Mouse (Mus musculus) ES-E14 (cell line): ENCODE data around the gene Gps2. TPM values are rescaled to one million over a fixed set of nuclear protein-coding genes. Genes with fewer than 3 reads are reported as not detected.
"Not testable (repeated sequence)": the region's sequence is repeated elsewhere in the genome, so short reads cannot be mapped to it uniquely, and the experiment has no call there.

ENCODE experiments used
- DNase-seq: peaks from one replicate; pipeline ENCODE4 v3.0.0-alpha.2; 2013; ENCODE audit warnings: low read depth, low spot score
- H3K27ac ChIP-seq: 2 replicates; pipeline ENCODE4 v1.5.1; 2012; ENCODE audit warnings: low read depth, mild to moderate bottlenecking, low read length, moderate library complexity, mixed read lengths; ENCODE audit not compliant: poor library complexity, insufficient read depth, severe bottlenecking
- H3K36me3 ChIP-seq: 2 replicates; pipeline ENCODE4 v1.6.1; 2012; ENCODE audit warnings: mild to moderate bottlenecking, low read length, moderate library complexity, mixed read lengths; ENCODE audit not compliant: control insufficient read depth, poor library complexity, insufficient read depth, severe bottlenecking
- H3K4me1 ChIP-seq, 2 experiments: fragments of 150-350 bp in 1 of 2; sonication (generic) in 1 of 2; 2 replicates each; pipeline ENCODE4 v1.6.1; 2012; ENCODE audit warnings: low read length in 2 of 2, mild to moderate bottlenecking in 1 of 2, mixed read lengths in 1 of 2; ENCODE audit not compliant: control insufficient read depth in 2 of 2, insufficient read depth in 2 of 2, poor library complexity in 1 of 2
- H3K4me3 ChIP-seq, 2 experiments: fragments of 150-350 bp in 1 of 2; sonication (generic) in 1 of 2; 2 replicates each; pipeline ENCODE4 v1.5.1; 2012; ENCODE audit warnings: low read length in 2 of 2, low read depth in 1 of 2, mild to moderate bottlenecking in 1 of 2, mixed read lengths in 1 of 2; ENCODE audit not compliant: insufficient read depth in 1 of 2, poor library complexity in 1 of 2, severe bottlenecking in 1 of 2
- H3K9ac ChIP-seq: 2 replicates; pipeline ENCODE4 v1.6.1; 2012; ENCODE audit warnings: low read depth, mild to moderate bottlenecking, low read length, mixed read lengths; ENCODE audit not compliant: poor library complexity, insufficient read depth, severe bottlenecking
- H3K9me3 ChIP-seq: fragments of 150-350 bp; sonication (generic); 2 replicates; pipeline ENCODE4 v1.6.1; 2012; ENCODE audit warnings: low read depth, mild to moderate bottlenecking, low read length; ENCODE audit not compliant: control insufficient read depth, insufficient read depth
- CHD2 ChIP-seq: IDR thresholded peaks from 2 replicates; pipeline ENCODE4 v1.6.1; 2014; ENCODE audit warnings: mild to moderate bottlenecking, low read depth, low read length, inconsistent platforms
- HCFC1 ChIP-seq: IDR thresholded peaks from 2 replicates; pipeline ENCODE4 v1.6.1; 2012; ENCODE audit warnings: low read length, inconsistent platforms, borderline replicate concordance; ENCODE audit not compliant: insufficient read depth
- MAFK ChIP-seq: IDR thresholded peaks from 2 replicates; pipeline ENCODE4 v1.6.1; 2014; ENCODE audit warnings: mild to moderate bottlenecking, low read depth, low read length, inconsistent platforms; ENCODE audit not compliant: insufficient read depth
- ZC3H11A ChIP-seq: IDR thresholded peaks from 2 replicates; pipeline ENCODE4 v1.6.1; 2012; ENCODE audit warnings: low read depth, mild to moderate bottlenecking, inconsistent platforms, low read length, borderline replicate concordance
- ZNF384 ChIP-seq: IDR thresholded peaks from 2 replicates; pipeline ENCODE4 v1.6.1; 2012; ENCODE audit warnings: low read depth, low read length, inconsistent platforms
- in situ Hi-C, 2 experiments: fragments of 600-800 bp; cut with MboI; formaldehyde crosslinking; loops; one replicate each; pipeline ENCODE4 v1.15.1; 2025; ENCODE audit warnings: low sequenced_read_pairs in 2 of 2, inconsistent platforms in 1 of 2; ENCODE audit not compliant: unreplicated experiment in 2 of 2
- total RNA-seq: library from RNA; depleted of rRNA; stranded (reverse); fragments of 300-350 nt; gene quantifications from 2 replicates; pipeline ENCODE4 v1.2.3, GENCODE M21; 2012

Gene Gps2
- total RNA-seq, 1 experiment = 15.5 TPM

DNA sequence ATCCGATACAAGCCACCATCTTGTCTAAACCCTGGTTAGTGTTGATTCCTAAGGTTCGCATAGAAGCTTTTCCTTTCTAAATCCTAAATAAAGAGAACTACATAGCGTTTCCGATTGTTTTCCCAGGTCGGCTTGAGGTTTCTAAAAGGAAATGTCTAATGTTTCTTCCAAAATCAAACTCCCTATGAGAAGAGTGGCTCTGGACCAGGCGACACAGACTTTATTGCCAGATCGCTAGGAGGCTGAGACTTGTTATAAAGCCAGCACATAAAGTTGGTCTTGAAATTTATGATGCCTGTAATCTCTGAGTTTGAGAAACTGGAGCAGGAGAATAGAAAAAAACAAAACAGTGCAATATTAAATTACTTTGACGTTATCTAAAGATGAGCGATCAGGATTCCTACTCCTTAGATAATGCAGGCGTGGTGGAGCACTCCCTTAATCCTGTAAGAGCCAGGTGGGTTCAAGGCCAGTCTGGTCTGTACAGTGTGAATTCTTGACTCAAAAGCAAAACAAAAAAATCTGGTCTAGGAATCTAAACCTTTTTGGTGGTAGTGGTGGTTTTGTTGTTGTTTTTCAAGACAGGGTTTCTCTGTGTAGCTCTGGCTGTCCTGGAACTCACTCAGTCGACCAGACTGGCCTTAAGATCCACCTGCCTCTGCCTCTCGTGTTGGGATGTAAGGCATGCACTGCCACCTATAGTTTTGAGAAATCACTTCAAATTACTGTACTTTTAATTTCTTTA lies 8.5 kb downstream of the Gps2 start:
- peak overlapping the region; percentile 93 for H3K27ac ChIP-seq
- peak overlapping the region; percentile 85 for H3K9ac ChIP-seq
- in situ Hi-C loops = no loop called here
- H3K9me3 ChIP-seq = no peaks in the 10 kb centered on the region
- DNase-seq = no peak
- TF ChIP-seq CHD2 (no peak), MAFK (no peak), ZC3H11A (no peak), HCFC1 (no peak), ZNF384 (no peak)
- H3K4me3 ChIP-seq = peak overlapping the region; percentile 65 to 72
- peaks cover 0 to 9% of the 10 kb centered on the region in 2 experiments; a peak in 1 of 4 replicates for H3K4me1 ChIP-seq
- H3K36me3 ChIP-seq = peaks cover 30% of the 10 kb centered on the region

DNA sequence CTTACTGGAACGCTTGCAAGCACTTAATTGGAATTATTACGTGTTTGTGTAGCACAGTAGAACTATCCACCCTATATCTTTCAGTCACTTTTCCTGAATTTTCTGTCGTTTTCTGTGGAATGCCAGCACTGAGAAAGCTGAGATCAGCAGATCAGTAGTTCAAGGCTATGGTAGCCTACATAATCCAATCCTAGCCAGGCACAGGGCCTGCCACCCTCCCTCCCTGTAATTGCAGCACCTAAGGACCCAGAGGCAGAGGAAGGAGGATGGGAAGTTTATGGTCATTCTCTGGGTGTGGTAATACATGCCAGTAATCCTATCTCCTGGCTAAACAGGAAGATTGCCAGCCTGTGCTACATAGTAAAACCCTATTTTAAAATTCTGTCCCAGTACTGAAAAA lies 9.1 kb downstream of the Gps2 start:
- Histone ChIP-seq H3K4me1 (peaks cover 0 to 7% of the 10 kb centered on the region in 2 experiments; a peak in 1 of 4 replicates), H3K36me3 (peaks cover 24% of the 10 kb centered on the region), H3K9me3 (no peaks in the 10 kb centered on the region), H3K4me3 (peak overlapping the region in 1 of 2 experiments; percentile 72; a peak in 2 of 4 replicates), H3K9ac (peak overlapping the region; percentile 46; the same call in 1 of the 2 replicates), H3K27ac (peak overlapping the region; percentile 93; the same call in 1 of the 2 replicates)
- no peak for DNase-seq
- TF ChIP-seq MAFK (no peak; the same call in 1 of the 2 replicates), ZNF384 (no peak), HCFC1 (no peak), CHD2 (no peak), ZC3H11A (no peak)
- in situ Hi-C loops = no loop called here

DNA sequence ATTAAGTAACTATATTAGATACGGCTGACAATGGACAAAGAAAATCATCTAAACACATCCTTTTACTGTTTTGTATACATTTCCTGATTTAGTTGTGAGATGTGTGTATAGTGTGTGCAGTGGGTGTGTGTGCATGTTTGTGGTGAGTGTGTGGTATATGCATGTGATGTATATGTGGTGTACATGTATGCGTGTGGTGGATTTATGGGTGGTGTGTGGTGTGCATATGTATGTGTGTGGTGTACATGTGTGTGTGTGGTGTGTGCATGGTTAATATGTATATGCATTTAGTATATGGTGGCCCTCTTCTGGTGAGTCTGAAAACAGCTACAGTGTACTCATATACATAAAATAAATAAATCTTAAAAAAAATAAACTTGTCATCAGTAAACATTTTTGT lies 13.8 kb downstream of the Gps2 start:
- Histone ChIP-seq H3K4me1 (no peaks in the 10 kb centered on the region), H3K36me3 (no peaks in the 10 kb centered on the region), H3K9ac (no peak overlapping the region), H3K4me3 (no peak overlapping the region), H3K9me3 (no peaks in the 10 kb centered on the region), H3K27ac (no peak overlapping the region)
- DNase-seq = no peak
- in situ Hi-C loops = no loop called here
- TF ChIP-seq ZNF384 (no peak), HCFC1 (no peak), MAFK (no peak), CHD2 (no peak), ZC3H11A (no peak)

DNA sequence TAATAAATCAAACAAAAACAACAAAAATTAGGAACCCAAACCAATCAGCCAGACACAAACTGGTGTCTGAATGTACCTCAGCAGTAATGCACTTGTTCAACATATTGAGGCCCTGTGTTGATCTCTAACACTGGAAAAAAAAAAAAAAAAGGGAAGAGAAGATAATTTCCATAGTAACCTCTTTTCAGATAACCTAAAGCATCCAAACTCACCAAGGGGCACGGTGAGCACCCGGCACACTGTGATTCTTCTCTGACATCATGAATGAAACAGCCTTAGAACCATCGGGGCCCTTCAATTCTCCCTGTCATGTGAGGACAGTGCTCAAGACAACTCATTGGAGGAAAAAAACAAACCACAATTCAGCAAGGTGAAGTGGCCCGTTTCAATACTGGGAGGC lies 16.0 kb downstream of the Gps2 start:
- H3K4me3 ChIP-seq = no peak overlapping the region
- H3K9ac ChIP-seq = no peak overlapping the region
- in situ Hi-C loops = loop anchor here in 1 of 2 experiments (10.0 kb wide), 1 partner anchor 285 kb away; the partner anchor contains the start of gene Slc16a11
- H3K27ac ChIP-seq = no peak overlapping the region
- H3K36me3 ChIP-seq = no peaks in the 10 kb centered on the region
- no peaks in the 10 kb centered on the region for H3K9me3 ChIP-seq
- no peaks in the 10 kb centered on the region for H3K4me1 ChIP-seq
- TF ChIP-seq ZNF384 = no peak
- no peak for TF ChIP-seq CHD2
- TF ChIP-seq HCFC1 = no peak
- no peak for TF ChIP-seq MAFK
- no peak for TF ChIP-seq ZC3H11A
- no peak for DNase-seq

DNA sequence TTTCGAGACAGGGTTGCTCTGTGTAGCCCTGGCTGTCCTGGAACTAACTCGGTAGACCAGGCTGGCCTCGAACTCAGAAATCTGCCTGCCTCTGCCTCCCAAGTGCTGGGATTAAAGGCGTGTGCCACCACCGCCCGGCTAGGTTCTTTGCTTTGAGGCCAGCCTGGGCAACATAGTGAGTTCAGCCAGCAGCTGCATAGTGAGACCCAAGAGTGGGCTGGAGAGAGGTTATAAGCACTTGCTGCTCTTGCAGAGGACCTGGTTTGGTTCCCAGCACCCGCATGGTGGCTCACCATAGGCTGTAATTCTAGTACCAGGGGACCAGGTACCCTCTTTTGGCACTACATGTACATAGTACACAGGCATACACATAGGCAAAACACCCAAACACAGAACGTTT lies 16.5 kb downstream of the Gps2 start:
- not testable (repeated sequence) for H3K4me1 ChIP-seq, DNase-seq
- in situ Hi-C loops = loop anchor here in 1 of 2 experiments (10.0 kb wide), 1 partner anchor 285 kb away; the partner anchor contains the start of gene Slc16a11

More for the DNA sequence above, 16.5 kb downstream of the Gps2 start:
- not testable (repeated sequence) for H3K9me3 ChIP-seq, H3K36me3 ChIP-seq, H3K9ac ChIP-seq, H3K4me3 ChIP-seq, H3K27ac ChIP-seq
